Mouse (Mus musculus) forebrain, embryonic 16.5 days (tissue): Measurements from ENCODE around the gene Spata48. TPM values are rescaled to one million over a fixed set of nuclear protein-coding genes. Genes with fewer than 3 reads are reported as not detected.

Source experiments
- ATAC-seq: fragments of 200-750 bp; cut with Nextera tagmentation; 2 replicates; pipeline ENCODE4 v1.8.0; 2017; ENCODE audit warnings: mild to moderate bottlenecking, moderate library complexity
- H3K27ac ChIP-seq: fragments of 300-500 bp; sonication (generic); 2 replicates; pipeline ENCODE4 v1.5.1; 2014; ENCODE audit warnings: low read length, control low read depth
- H3K27me3 ChIP-seq: fragments of 300-500 bp; sonication (generic); replicated peaks from 2 replicates; pipeline ENCODE4 v1.6.1; 2014; ENCODE audit warnings: low read length; ENCODE audit not compliant: control insufficient read depth, insufficient read depth
- H3K36me3 ChIP-seq: fragments of 300-500 bp; sonication (generic); 2 replicates; pipeline ENCODE4 v1.6.1; 2014; ENCODE audit not compliant: control insufficient read depth, insufficient read depth
- H3K4me1 ChIP-seq: fragments of 300-500 bp; sonication (generic); replicated peaks from 2 replicates; pipeline ENCODE4 v1.6.1; 2014; ENCODE audit warnings: low read length; ENCODE audit not compliant: control insufficient read depth, insufficient read depth
- H3K4me2 ChIP-seq: fragments of 300-500 bp; sonication (generic); 2 replicates; pipeline ENCODE4 v1.6.1; 2014; ENCODE audit warnings: mild to moderate bottlenecking, low read length, control low read depth
- H3K4me3 ChIP-seq: fragments of 300-500 bp; sonication (generic); replicated peaks from 2 replicates; pipeline ENCODE4 v1.5.1; 2014; ENCODE audit warnings: mild to moderate bottlenecking, low read length, control low read depth
- H3K9ac ChIP-seq: fragments of 300-500 bp; sonication (generic); replicated peaks from 2 replicates; pipeline ENCODE4 v1.6.1; 2014; ENCODE audit warnings: low read depth, low read length, control low read depth
- H3K9me3 ChIP-seq: fragments of 300-500 bp; sonication (generic); 2 replicates; pipeline ENCODE4 v1.6.1; 2016; ENCODE audit warnings: low read length; ENCODE audit not compliant: control insufficient read depth
- WGBS: fragments of 180-500 bp; shearing (Covaris S2); extraction: QIAGEN DNeasy Blood & Tissue Kit; methylation state at CpG from one replicate; pipeline ENCODE4 v1.1.7; 2014; 5-methylcytosine and 5-hydroxymethylcytosine counted together
- polyA plus RNA-seq: library from polyadenylated mRNA; unstranded; fragments of >200 nt; fragmentation: Nextera tagmentation; extraction: Ambion mirVana; gene quantifications from 2 replicates; pipeline ENCODE4 v1.2.1, GENCODE M21; 2015

Gene Spata48
- polyA plus RNA-seq, 1 experiment from 2014 or later: not detected

- Histone ChIP-seq H3K9ac (no peak overlapping the region), H3K27ac (no peak overlapping the region), H3K36me3 (no peaks in the 10 kb centered on the region), H3K4me1 (no peaks in the 10 kb centered on the region), H3K4me3 (no peak overlapping the region), H3K27me3 (no peaks in the 10 kb centered on the region), H3K4me2 (no peak overlapping the region), H3K9me3 (no peaks in the 10 kb centered on the region)
- no peak for ATAC-seq
- WGBS: 84% methylated on average over 11 of the region's 11 CpGs
Observed at GRCm38 (mm10) chr11:11528760-11529159, 66.9 kb downstream of the Spata48 start.

GRCm38 (mm10) chr11:11529165-11529564 lies 67.3 kb downstream of the Spata48 start:
- Histone ChIP-seq H3K36me3 (no peaks in the 10 kb centered on the region), H3K27ac (no peak overlapping the region), H3K4me1 (no peaks in the 10 kb centered on the region), H3K27me3 (no peaks in the 10 kb centered on the region), H3K4me3 (no peak overlapping the region), H3K9me3 (no peaks in the 10 kb centered on the region), H3K4me2 (no peak overlapping the region), H3K9ac (no peak overlapping the region)
- no peak for ATAC-seq
- 71% methylated on average over 6 of the region's 6 CpGs for WGBS

GRCm38 (mm10) chr11:11530126-11530525 lies 68.2 kb downstream of the Spata48 start:
- Histone ChIP-seq H3K9ac (no peak overlapping the region), H3K4me1 (no peaks in the 10 kb centered on the region), H3K9me3 (no peaks in the 10 kb centered on the region), H3K4me2 (no peak overlapping the region), H3K27ac (no peak overlapping the region), H3K4me3 (no peak overlapping the region), H3K27me3 (no peaks in the 10 kb centered on the region), H3K36me3 (no peaks in the 10 kb centered on the region)
- ATAC-seq: no peak
- WGBS: 78% methylated on average over 2 of the region's 2 CpGs

GRCm38 (mm10) chr11:11536295-11536694 lies 74.4 kb downstream of the Spata48 start:
- no peaks in the 10 kb centered on the region for H3K27me3 ChIP-seq
- H3K36me3 ChIP-seq: no peaks in the 10 kb centered on the region
- no peaks in the 10 kb centered on the region for H3K9me3 ChIP-seq
- H3K4me3 ChIP-seq: no peak overlapping the region
- no peak overlapping the region for H3K9ac ChIP-seq
- no peak for ATAC-seq
- WGBS: 83% methylated on average over 1 of the region's 1 CpGs
- no peak overlapping the region for H3K27ac ChIP-seq
- H3K4me1 ChIP-seq: no peaks in the 10 kb centered on the region
- H3K4me2 ChIP-seq: no peak overlapping the region

- WGBS: 97% methylated on average over 3 of the region's 3 CpGs
- Histone ChIP-seq H3K4me1 (no peaks in the 10 kb centered on the region), H3K9me3 (no peaks in the 10 kb centered on the region), H3K4me3 (no peak overlapping the region), H3K27me3 (no peaks in the 10 kb centered on the region), H3K4me2 (no peak overlapping the region), H3K27ac (no peak overlapping the region), H3K36me3 (no peaks in the 10 kb centered on the region), H3K9ac (no peak overlapping the region)
- no peak for ATAC-seq
Observed at GRCm38 (mm10) chr11:11545948-11546347, 84.1 kb downstream of the Spata48 start.

- H3K4me2 ChIP-seq: no peak overlapping the region
- H3K9me3 ChIP-seq: no peaks in the 10 kb centered on the region
- no peak overlapping the region for H3K27ac ChIP-seq
- H3K27me3 ChIP-seq: no peaks in the 10 kb centered on the region
- no peak overlapping the region for H3K9ac ChIP-seq
- no peaks in the 10 kb centered on the region for H3K36me3 ChIP-seq
- no peaks in the 10 kb centered on the region for H3K4me1 ChIP-seq
- H3K4me3 ChIP-seq: no peak overlapping the region
- no peak for ATAC-seq
- 87% methylated on average over 7 of the region's 7 CpGs for WGBS
Observed at GRCm38 (mm10) chr11:11546903-11547511, 85.1 kb downstream of the Spata48 start.

GRCm38 (mm10) chr11:11547597-11548240 lies 85.8 kb downstream of the Spata48 start:
- no peak overlapping the region for H3K27ac ChIP-seq
- WGBS: 78% methylated on average over 7 of the region's 7 CpGs
- H3K27me3 ChIP-seq: no peaks in the 10 kb centered on the region
- H3K9ac ChIP-seq: no peak overlapping the region
- H3K9me3 ChIP-seq: no peaks in the 10 kb centered on the region
- no peaks in the 10 kb centered on the region for H3K4me1 ChIP-seq
- no peaks in the 10 kb centered on the region for H3K36me3 ChIP-seq
- H3K4me3 ChIP-seq: no peak overlapping the region
- no peak for ATAC-seq
- no peak overlapping the region for H3K4me2 ChIP-seq

- Histone ChIP-seq H3K4me3 (no peak overlapping the region), H3K9me3 (no peaks in the 10 kb centered on the region), H3K9ac (no peak overlapping the region), H3K27me3 (no peaks in the 10 kb centered on the region), H3K4me2 (no peak overlapping the region), H3K4me1 (no peaks in the 10 kb centered on the region), H3K27ac (no peak overlapping the region), H3K36me3 (no peaks in the 10 kb centered on the region)
- ATAC-seq: no peak
- WGBS: 79% methylated on average over 8 of the region's 8 CpGs
Observed at GRCm38 (mm10) chr11:11555563-11555962, 93.7 kb downstream of the Spata48 start.

- no peak for ATAC-seq
- no peaks in the 10 kb centered on the region for H3K27me3 ChIP-seq
- 90% methylated on average over 1 of the region's 1 CpGs for WGBS
Observed at GRCm38 (mm10) chr11:11556186-11556585, 94.3 kb downstream of the Spata48 start.

More at GRCm38 (mm10) chr11:11556186-11556585, 94.3 kb downstream of the Spata48 start:
- H3K4me1 ChIP-seq: no peaks in the 10 kb centered on the region
- no peaks in the 10 kb centered on the region for H3K9me3 ChIP-seq
- no peak overlapping the region for H3K4me2 ChIP-seq
- no peak overlapping the region for H3K9ac ChIP-seq
- H3K4me3 ChIP-seq: no peak overlapping the region
- no peak overlapping the region for H3K27ac ChIP-seq
- no peaks in the 10 kb centered on the region for H3K36me3 ChIP-seq
